Comparison of ENCODE assay signal across 9 mouse cellular contexts in the genomic region with DNA sequence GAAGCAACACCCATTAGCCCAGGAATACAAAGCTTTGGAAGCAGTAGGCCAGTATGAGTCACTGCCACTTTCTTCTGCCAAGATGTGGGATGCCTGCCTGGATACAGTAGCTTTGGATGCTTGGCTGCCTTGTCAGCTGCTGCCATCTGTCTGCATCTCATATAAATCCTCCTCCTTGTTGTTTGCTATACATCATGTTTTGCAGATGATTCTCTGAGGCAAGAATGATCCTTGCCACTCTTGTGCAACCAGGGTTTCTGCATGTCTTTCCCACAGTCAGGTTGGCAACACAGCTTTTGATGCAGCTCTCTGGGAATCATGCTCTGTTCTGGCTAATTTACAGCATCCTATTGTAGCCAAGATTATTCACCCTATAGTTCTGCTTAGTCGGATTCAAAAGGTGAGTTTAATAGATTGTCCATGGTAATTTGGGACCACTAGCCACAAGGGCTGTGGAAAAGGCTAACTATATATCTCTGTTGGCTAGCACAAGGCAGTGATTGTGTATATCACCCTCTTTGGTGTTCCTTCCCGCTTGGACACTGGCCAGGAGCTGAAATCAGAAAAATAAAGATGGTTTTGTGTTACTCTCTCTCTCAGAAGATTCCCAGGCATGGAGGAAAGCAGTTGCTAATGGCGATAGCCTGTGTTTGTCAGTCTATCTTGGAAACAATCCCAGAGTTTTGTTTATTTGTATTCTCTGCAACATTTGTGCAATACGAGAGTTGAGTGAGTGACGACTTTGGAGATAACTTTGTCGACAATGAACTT.
DNase-seq lines count a peak whose midpoint lies in the region; ATAC-seq and TF ChIP-seq lines count a peak whose summit lies in the region.
"Had no signal": no experiment of that assay in that cellular context is flagged by ENCODE, and none has a peak within 500 bp of the region (broad histone marks: within the 10 kb centered on the region; RNA-seq: fewer than 3 reads in every experiment).

No protein-coding gene starts in this region.

- H3K9me3 ChIP-seq in hindbrain, embryonic 12.5 days (replicated peaks): no peaks in the 10 kb centered on the region
- no peaks in the 10 kb centered on the region for H3K9me3 ChIP-seq in lung, embryonic 15.5 days
- H3K9me3 ChIP-seq: limb, embryonic 15.5 days had no signal

- TF ChIP-seq POLR2A in cerebellum, adult 2 months (IDR thresholded peaks at IDR 0.05; ENCODE audit: borderline replicate concordance, insufficient read depth, low read length): no peak

- no peaks in the 10 kb centered on the region for H3K36me3 ChIP-seq in hindbrain, embryonic 12.5 days
- no peaks in the 10 kb centered on the region for H3K36me3 ChIP-seq in lung, embryonic 15.5 days
- H3K36me3 ChIP-seq: limb, embryonic 15.5 days had no signal

- H3K4me3 ChIP-seq in cerebellum, adult 2 months (replicated peaks; ENCODE audit: insufficient read depth, low read depth, low read length): no peak overlapping the region
- H3K4me3 ChIP-seq in hindbrain, embryonic 12.5 days: no peak overlapping the region
- no peak overlapping the region for H3K4me3 ChIP-seq in lung, embryonic 15.5 days
- H3K4me3 ChIP-seq: limb, embryonic 15.5 days had no signal

- H3K4me1 ChIP-seq in cerebellum, adult 2 months (ENCODE audit: control insufficient read depth, insufficient read depth, low read length): no peaks in the 10 kb centered on the region
- H3K4me1 ChIP-seq in hindbrain, embryonic 12.5 days: 0 out of 2 replicates have a peak, but pooled peaks cover 3% of the 10 kb centered on the region
- H3K4me1 ChIP-seq in lung, embryonic 15.5 days: 0 out of 2 replicates have a peak, but pooled peaks cover 7% of the 10 kb centered on the region
- H3K4me1 ChIP-seq: limb, embryonic 15.5 days had no signal

- no peak overlapping the region for H3K27ac ChIP-seq in cerebellum, adult 2 months (ENCODE audit: insufficient read depth, low read length)
- H3K27ac ChIP-seq in hindbrain, embryonic 12.5 days: 0 out of 2 replicates have a peak overlapping the region, but pooled peaks have one; percentile 17
- peak overlapping the region; percentile 62 for H3K27ac ChIP-seq in lung, embryonic 15.5 days
- H3K27ac ChIP-seq: limb, embryonic 15.5 days had no signal

- H3K4me2 ChIP-seq in hindbrain, embryonic 12.5 days (replicated peaks): no peak overlapping the region
- H3K4me2 ChIP-seq in lung, embryonic 15.5 days: no peak overlapping the region
- H3K4me2 ChIP-seq: limb, embryonic 15.5 days had no signal

- DNase-seq in embryo, embryonic 11.5 days (ENCODE audit: low read depth, low spot score): peak; percentile 11
- DNase-seq in embryo, embryonic 10.5 days (ENCODE audit: low spot score): no peak
- peak; percentile 69 to 89 for DNase-seq in cerebellum, adult 2 months
- DNase-seq in telencephalon, adult 2 months (ENCODE audit: low read depth, low spot score): peak; percentile 86
- no peak for DNase-seq in kidney, adult 18-20 months
- DNase-seq in spleen, postnatal 10 days (ENCODE audit: low spot score in 2 of 2): no peak

- 30% methylated on average over 6 of the region's 6 CpGs for WGBS in cerebellum, adult 2 months
- 58% methylated on average over 6 of the region's 6 CpGs for WGBS in hindbrain, embryonic 12.5 days
- WGBS in lung, embryonic 15.5 days: 24% methylated on average over 6 of the region's 6 CpGs

- H3K9ac ChIP-seq in hindbrain, embryonic 12.5 days: no peak overlapping the region
- no peak overlapping the region for H3K9ac ChIP-seq in lung, embryonic 15.5 days
- H3K9ac ChIP-seq: limb, embryonic 15.5 days had no signal

- TF ChIP-seq CTCF in cerebellum, adult 2 months (IDR thresholded peaks at IDR 0.05; ENCODE audit: borderline replicate concordance, insufficient read depth, low read depth, low read length): peak; percentile 54; the same call in 1 of the 2 replicates

- peak; percentile 90 for ATAC-seq in hindbrain, embryonic 12.5 days (ENCODE audit: low FRiP score)
- peak; percentile 92 for ATAC-seq in lung, embryonic 15.5 days (ENCODE audit: borderline replicate concordance, extremely low read depth, low FRiP score, low TSS enrichment)

- no peaks in the 10 kb centered on the region for H3K27me3 ChIP-seq in cerebellum, adult 2 months (ENCODE audit: control insufficient read depth, insufficient read depth, low read length)
- no peaks in the 10 kb centered on the region for H3K27me3 ChIP-seq in hindbrain, embryonic 12.5 days
- no peaks in the 10 kb centered on the region for H3K27me3 ChIP-seq in lung, embryonic 15.5 days
- H3K27me3 ChIP-seq: limb, embryonic 15.5 days had no signal

Comparison
In these comparisons a context has a peak if more than half of its experiments do, and no peak if none do; other contexts are left out.
1. DNase-seq: peak in embryo, embryonic 11.5 days (single experiment), cerebellum, adult 2 months (2 of 2) and telencephalon, adult 2 months (single experiment); none in embryo, embryonic 10.5 days (single experiment), kidney, adult 18-20 months (single experiment) and spleen, postnatal 10 days (0 of 2).